Mouse (Mus musculus) forebrain, embryonic 10.5 days (tissue): ENCODE results near the gene Sp100. TPM values are rescaled to one million over a fixed set of nuclear protein-coding genes. Genes with fewer than 3 reads are reported as not detected.

Source experiments
- microRNA-seq: library from miRNA; unstranded; fragments of <30 nt; microRNA quantifications from one replicate; pipeline ENCODE4, GENCODE M21; 2017
- polyA plus RNA-seq: library from polyadenylated mRNA; unstranded; fragments of >200 nt; fragmentation: Nextera tagmentation; extraction: Ambion mirVana; gene quantifications from 2 replicates; pipeline ENCODE4 v1.2.1, GENCODE M21; 2016

Sp100 gene
- polyA plus RNA-seq, 1 experiment from 2014 or later, result 0.24 TPM

Small RNA genes lying within 50 kb of the gene (microRNA-seq; reads per million reads assigned to microRNA genes)
- not detected for gene Mir8096

Other genes with a start within 250 kb of the Sp100 start
- gene G530012D18Rik, start 74.3 kb upstream of the Sp100 start, polyA plus RNA-seq, result not detected in 2 replicates
- 0.66 and 0.79 TPM in 2 replicates for gene Sp110, start 51.2 kb upstream of the Sp100 start, polyA plus RNA-seq
- gene Sp140, start 49.6 kb upstream of the Sp100 start, polyA plus RNA-seq, result 0.33 and 0.43 TPM in 2 replicates
- 0.51 and 0.65 TPM in 2 replicates for gene A630001G21Rik, start 128.7 kb downstream of the Sp100 start, polyA plus RNA-seq
- gene Cab39, start 143.5 kb downstream of the Sp100 start, polyA plus RNA-seq, result 34.0 TPM in 2 replicates
- gene Itm2c, start 244.3 kb downstream of the Sp100 start, polyA plus RNA-seq, result 126 and 132 TPM in 2 replicates